Mouse (Mus musculus) lung, embryonic 14.5 days (tissue): ENCODE measurements around the gene Galnt17. TPM values are rescaled to one million over a fixed set of nuclear protein-coding genes. Genes with fewer than 3 reads are reported as not detected.

Source experiments
- ATAC-seq: fragments of 200-750 bp; cut with Nextera tagmentation; 2 replicates; pipeline ENCODE4 v1.8.0; 2017; ENCODE audit warnings: mild to moderate bottlenecking, moderate TSS enrichment, moderate library complexity; ENCODE audit not compliant: insufficient read depth
- DNase-seq: peaks from one replicate; pipeline ENCODE4 v3.0.0-alpha.2; 2015
- H3K27ac ChIP-seq: fragments of 300-500 bp; sonication (generic); 2 replicates; pipeline ENCODE4 v1.5.1; 2014; ENCODE audit warnings: low read depth, mild to moderate bottlenecking, moderate library complexity
- H3K27me3 ChIP-seq: fragments of 300-500 bp; sonication (generic); 2 replicates; pipeline ENCODE4 v1.6.1; 2014; ENCODE audit warnings: low read length, control low read depth; ENCODE audit not compliant: insufficient read depth
- H3K36me3 ChIP-seq: fragments of 300-500 bp; sonication (generic); 2 replicates; pipeline ENCODE4 v1.6.1; 2014; ENCODE audit warnings: control low read depth; ENCODE audit not compliant: insufficient read depth
- H3K4me1 ChIP-seq: fragments of 300-500 bp; sonication (generic); 2 replicates; pipeline ENCODE4 v1.6.1; 2014; ENCODE audit warnings: antibody characterized with exemption, control low read depth; ENCODE audit not compliant: insufficient read depth
- H3K4me2 ChIP-seq: fragments of 300-500 bp; sonication (generic); 2 replicates; pipeline ENCODE4 v1.6.1; 2014; ENCODE audit warnings: mild to moderate bottlenecking
- H3K4me3 ChIP-seq: fragments of 300-500 bp; sonication (generic); 2 replicates; pipeline ENCODE4 v1.5.1; 2014; ENCODE audit warnings: low read depth, low read length
- H3K9ac ChIP-seq: fragments of 300-500 bp; sonication (generic); 2 replicates; pipeline ENCODE4 v1.6.1; 2014
- H3K9me3 ChIP-seq: fragments of 300-500 bp; sonication (generic); 2 replicates; pipeline ENCODE4 v1.6.1; 2016; ENCODE audit warnings: low read depth, low read length, control low read depth
- CTCF ChIP-seq: IDR thresholded peaks from 2 replicates; pipeline ENCODE4 v1.5.1; 2016; ENCODE audit warnings: antibody characterized with exemption, low read depth
- WGBS: fragments of 180-500 bp; shearing (Covaris S2); extraction: QIAGEN DNeasy Blood & Tissue Kit; methylation state at CpG from one replicate; pipeline ENCODE4 v1.1.7; 2014; 5-methylcytosine and 5-hydroxymethylcytosine counted together
- polyA plus RNA-seq: library from polyadenylated mRNA; unstranded; fragments of >200 nt; fragmentation: Nextera tagmentation; extraction: Ambion mirVana; gene quantifications from 2 replicates; pipeline ENCODE4 v1.2.1, GENCODE M21; 2014

Gene Galnt17
- polyA plus RNA-seq, 1 experiment from 2014 or later = 1.2 TPM

GRCm38 (mm10) chr5:131180756-131181155 lies 127.5 kb downstream of the Galnt17 start:
- TF ChIP-seq CTCF = no peak
- 68% methylated on average over 1 of the region's 1 CpGs for WGBS

DNA sequence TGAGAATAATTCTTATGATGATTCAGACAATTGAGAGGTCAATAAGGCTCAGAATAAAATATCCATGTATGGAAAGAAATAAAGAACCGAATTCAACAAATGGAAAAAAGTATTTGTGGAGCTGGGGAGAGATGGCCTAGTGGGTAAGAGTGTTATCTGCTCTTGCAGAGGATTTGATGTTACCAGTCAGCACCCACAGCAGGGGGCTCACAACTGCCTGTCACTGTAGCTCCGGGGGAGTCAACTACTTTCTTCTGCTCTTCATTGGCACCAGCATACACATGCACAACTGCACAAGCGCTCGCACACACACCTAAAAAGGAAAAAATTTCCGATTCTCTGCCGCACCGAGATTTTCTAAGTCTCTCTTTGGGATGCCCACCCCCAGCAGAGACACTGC lies 130.4 kb downstream of the Galnt17 start:
- Histone ChIP-seq H3K4me2 (no peak overlapping the region), H3K4me1 (no peaks in the 10 kb centered on the region), H3K36me3 (no peaks in the 10 kb centered on the region), H3K27ac (no peak overlapping the region), H3K4me3 (no peak overlapping the region), H3K9ac (no peak overlapping the region), H3K9me3 (no peaks in the 10 kb centered on the region), H3K27me3 (no peaks in the 10 kb centered on the region)
- TF ChIP-seq CTCF = no peak
- DNase-seq = no peak
- WGBS = 38% methylated on average over 7 of the region's 7 CpGs
- no peak for ATAC-seq

More at GRCm38 (mm10) chr5:131180756-131181155, 127.5 kb downstream of the Galnt17 start:
- Histone ChIP-seq H3K9ac (no peak overlapping the region), H3K36me3 (no peaks in the 10 kb centered on the region), H3K27me3 (no peaks in the 10 kb centered on the region), H3K4me2 (no peak overlapping the region), H3K9me3 (no peaks in the 10 kb centered on the region), H3K4me1 (no peaks in the 10 kb centered on the region), H3K4me3 (no peak overlapping the region), H3K27ac (no peak overlapping the region)
- DNase-seq = no peak
- no peak for ATAC-seq

DNA sequence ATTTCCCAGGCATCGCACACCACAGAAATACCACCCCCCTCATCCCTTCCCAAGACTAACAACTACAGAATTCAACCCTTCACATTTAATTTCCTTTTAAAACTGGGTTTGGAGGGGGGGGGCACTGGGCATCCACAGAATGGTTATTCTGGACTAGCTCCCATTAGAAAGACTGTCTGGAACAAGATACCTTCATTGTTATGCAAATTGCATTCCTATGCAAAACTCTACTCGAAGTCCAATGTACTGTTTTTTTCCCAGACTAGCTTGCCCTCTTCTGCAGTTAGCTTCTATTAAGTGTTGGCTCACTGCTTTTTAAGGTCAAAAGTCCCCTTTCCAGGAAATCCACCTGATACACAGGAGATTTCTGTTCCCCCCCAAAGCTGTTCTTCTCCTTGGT lies 131.1 kb downstream of the Galnt17 start:
- DNase-seq (no peak), ATAC-seq (no peak)
- H3K27me3 ChIP-seq = no peaks in the 10 kb centered on the region
- no peaks in the 10 kb centered on the region for H3K9me3 ChIP-seq
- no peak overlapping the region for H3K4me3 ChIP-seq
- WGBS = 46% methylated on average over 2 of the region's 2 CpGs
- H3K36me3 ChIP-seq = no peaks in the 10 kb centered on the region
- no peak overlapping the region for H3K4me2 ChIP-seq
- no peaks in the 10 kb centered on the region for H3K4me1 ChIP-seq
- H3K27ac ChIP-seq = no peak overlapping the region
- TF ChIP-seq CTCF = no peak
- H3K9ac ChIP-seq = no peak overlapping the region

GRCm38 (mm10) chr5:131169186-131169585 lies 139.1 kb downstream of the Galnt17 start:
- Histone ChIP-seq H3K27me3 (no peaks in the 10 kb centered on the region), H3K27ac (no peak overlapping the region), H3K9ac (no peak overlapping the region), H3K4me1 (no peaks in the 10 kb centered on the region), H3K4me2 (no peak overlapping the region), H3K4me3 (no peak overlapping the region), H3K9me3 (no peaks in the 10 kb centered on the region), H3K36me3 (no peaks in the 10 kb centered on the region)
- WGBS = 51% methylated on average over 6 of the region's 6 CpGs
- DNase-seq = no peak
- no peak for ATAC-seq
- no peak for TF ChIP-seq CTCF

- WGBS = 70% methylated on average over 5 of the region's 5 CpGs
- Histone ChIP-seq H3K9ac (no peak overlapping the region), H3K9me3 (no peaks in the 10 kb centered on the region), H3K4me1 (no peaks in the 10 kb centered on the region), H3K36me3 (no peaks in the 10 kb centered on the region), H3K27ac (no peak overlapping the region), H3K27me3 (no peaks in the 10 kb centered on the region), H3K4me2 (no peak overlapping the region), H3K4me3 (no peak overlapping the region)
- DNase-seq (no peak), ATAC-seq (no peak)
- TF ChIP-seq CTCF = no peak
These were observed 140.9 kb downstream of the Galnt17 start for GRCm38 (mm10) chr5:131167366-131167765.

GRCm38 (mm10) chr5:131165681-131166080 lies 142.6 kb downstream of the Galnt17 start:
- Histone ChIP-seq H3K4me3 (no peak overlapping the region), H3K27me3 (no peaks in the 10 kb centered on the region), H3K9ac (no peak overlapping the region), H3K4me2 (no peak overlapping the region), H3K36me3 (no peaks in the 10 kb centered on the region), H3K4me1 (no peaks in the 10 kb centered on the region), H3K27ac (no peak overlapping the region), H3K9me3 (no peaks in the 10 kb centered on the region)
- DNase-seq = no peak
- WGBS = 76% methylated on average over 7 of the region's 7 CpGs
- no peak for TF ChIP-seq CTCF
- no peak for ATAC-seq

DNA sequence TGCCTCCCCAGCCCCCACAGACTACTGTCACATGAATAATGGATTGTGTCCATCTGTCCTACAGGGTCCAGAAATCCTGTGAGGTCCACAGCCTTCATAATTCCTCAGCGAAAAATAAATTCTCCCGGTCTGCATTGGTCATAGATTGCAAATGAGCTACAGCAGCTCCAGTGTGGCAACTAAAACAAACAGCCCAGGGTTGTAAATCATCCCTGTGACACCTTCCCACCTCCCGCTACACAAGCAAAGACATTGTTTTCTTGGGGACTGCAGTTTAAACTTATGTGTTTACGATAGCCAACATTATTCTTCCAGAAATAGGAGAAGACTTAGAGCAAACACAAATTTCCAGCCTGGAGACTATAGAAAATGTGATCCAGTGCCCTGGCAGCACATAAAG lies 150.4 kb downstream of the Galnt17 start:
- H3K9ac ChIP-seq = no peak overlapping the region
- no peak overlapping the region for H3K4me2 ChIP-seq
- DNase-seq = no peak
- no peaks in the 10 kb centered on the region for H3K36me3 ChIP-seq
- H3K27me3 ChIP-seq = no peaks in the 10 kb centered on the region
- WGBS = 14% methylated on average over 4 of the region's 4 CpGs
- no peak overlapping the region for H3K4me3 ChIP-seq
- TF ChIP-seq CTCF = no peak
- H3K27ac ChIP-seq = no peak overlapping the region
- H3K9me3 ChIP-seq = no peaks in the 10 kb centered on the region
- ATAC-seq = no peak
- H3K4me1 ChIP-seq = no peaks in the 10 kb centered on the region

GRCm38 (mm10) chr5:131156323-131156722 lies 152.0 kb downstream of the Galnt17 start:
- WGBS = 78% methylated on average over 3 of the region's 3 CpGs
- H3K4me3 ChIP-seq = no peak overlapping the region

More at GRCm38 (mm10) chr5:131156323-131156722, 152.0 kb downstream of the Galnt17 start:
- ATAC-seq (no peak), DNase-seq (no peak)
- Histone ChIP-seq H3K4me2 (no peak overlapping the region), H3K27ac (no peak overlapping the region), H3K9ac (no peak overlapping the region), H3K27me3 (no peaks in the 10 kb centered on the region), H3K36me3 (no peaks in the 10 kb centered on the region), H3K4me1 (no peaks in the 10 kb centered on the region), H3K9me3 (no peaks in the 10 kb centered on the region)
- TF ChIP-seq CTCF = peak; percentile 29
